Mouse (Mus musculus): Measurements from ENCODE around the gene Itsn2. TPM values are rescaled to one million over a fixed set of nuclear protein-coding genes. Genes with fewer than 3 reads are reported as not detected.
"Not testable (repeated sequence)": the region's sequence is repeated elsewhere in the genome, so short reads cannot be mapped to it uniquely, and the experiment has no call there.

Itsn2 gene
- total RNA-seq, 2 experiments from 2014 or later = 40.2 to 45.4 TPM

GRCm38 (mm10) chr12:4598666-4599428 is 6.4 kb downstream of the Itsn2 start:
- DNase-seq = no peak

DNA sequence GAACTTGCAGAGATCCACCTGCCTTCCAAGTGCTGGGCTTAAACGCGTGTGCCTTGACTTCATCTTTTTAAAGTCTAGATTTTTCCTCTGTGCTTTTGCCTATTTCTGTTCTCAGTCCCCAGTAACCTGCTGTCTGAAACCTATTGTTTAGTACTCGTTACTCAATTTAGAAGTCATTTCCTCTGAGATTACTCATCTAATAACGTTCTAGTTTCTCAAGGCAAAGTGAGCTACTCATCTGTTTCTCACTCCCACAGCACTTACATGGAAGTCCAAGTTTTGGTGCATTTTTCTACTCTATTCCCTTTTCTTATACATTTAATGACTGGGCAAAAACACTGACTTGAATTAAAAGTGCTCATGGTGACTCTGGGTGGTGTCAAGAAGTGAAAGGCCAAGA is 7.3 kb downstream of the Itsn2 start:
- no peak for DNase-seq

GRCm38 (mm10) chr12:4606625-4607024 is 14.2 kb downstream of the Itsn2 start:
- DNase-seq = no peak

DNA sequence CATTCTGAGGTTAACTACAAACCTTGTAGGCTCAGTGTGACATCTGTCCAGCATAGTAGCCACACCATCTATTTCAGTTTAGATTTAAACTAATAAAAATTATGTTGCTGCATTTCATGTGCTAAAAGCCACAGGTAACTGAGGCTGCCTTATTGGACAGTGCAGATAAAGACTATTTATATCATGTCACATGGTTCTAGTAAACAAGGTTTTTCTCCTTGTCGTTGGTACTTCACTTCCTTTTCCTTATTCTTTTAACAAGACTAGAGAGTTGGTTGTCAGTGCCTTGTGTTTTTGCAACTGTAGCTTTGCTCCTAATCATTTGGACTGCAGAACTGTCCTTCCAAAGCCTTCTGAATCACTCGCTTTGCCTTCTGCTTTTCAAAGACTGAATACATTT is 22.3 kb downstream of the Itsn2 start:
- DNase-seq = no peak

DNA sequence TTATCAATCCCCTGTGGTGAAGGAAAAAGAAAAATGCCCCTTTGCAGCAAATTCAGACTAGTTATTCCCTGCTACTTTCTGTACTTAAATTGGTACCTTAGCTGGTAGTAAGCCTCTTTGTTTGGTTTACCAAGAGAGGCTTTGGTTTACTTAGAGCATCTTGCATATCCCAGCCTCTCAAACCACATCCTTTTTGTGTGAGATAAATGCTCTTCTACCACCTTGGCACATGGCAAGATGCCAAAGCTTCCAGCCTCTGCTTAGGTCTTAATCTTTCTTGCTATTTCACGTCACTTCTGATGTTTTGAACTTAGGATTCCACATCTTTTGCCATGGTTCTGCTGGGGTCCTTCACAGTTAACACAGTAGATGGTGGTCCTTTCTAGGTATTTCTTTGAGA is 31.8 kb downstream of the Itsn2 start:
- peak; percentile 8 for DNase-seq

GRCm38 (mm10) chr12:4632957-4633356 is 40.5 kb downstream of the Itsn2 start:
- DNase-seq = no peak

GRCm38 (mm10) chr12:4638438-4638837 is 46.0 kb downstream of the Itsn2 start:
- DNase-seq = no peak

GRCm38 (mm10) chr12:4640737-4641136 is 48.3 kb downstream of the Itsn2 start:
- no peak for DNase-seq

DNA sequence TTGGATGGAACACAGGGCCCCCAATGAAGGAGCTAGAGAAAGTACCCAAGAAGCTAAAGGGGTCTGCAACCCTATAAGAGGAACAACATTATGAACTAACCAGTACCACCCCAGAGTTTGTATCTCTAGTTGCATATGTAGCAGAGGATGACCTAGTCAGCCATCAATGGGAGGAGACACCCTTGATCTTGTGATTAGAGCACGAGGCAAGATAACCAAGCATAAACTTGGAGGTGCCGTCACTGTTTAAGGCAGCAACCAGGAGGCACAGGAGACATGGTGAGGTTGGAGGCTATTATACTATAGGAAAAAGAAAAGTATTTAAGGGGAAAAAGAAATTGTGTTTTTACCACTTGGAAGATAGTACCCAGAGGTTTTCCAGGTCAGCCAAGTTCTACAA is 64.4 kb downstream of the Itsn2 start:
- DNase-seq = no peak

GRCm38 (mm10) chr12:4664929-4665674 is 72.7 kb downstream of the Itsn2 start:
- DNase-seq = no peak

- no peak for DNase-seq
Measured at GRCm38 (mm10) chr12:4665675-4666037, 73.2 kb downstream of the Itsn2 start.

DNA sequence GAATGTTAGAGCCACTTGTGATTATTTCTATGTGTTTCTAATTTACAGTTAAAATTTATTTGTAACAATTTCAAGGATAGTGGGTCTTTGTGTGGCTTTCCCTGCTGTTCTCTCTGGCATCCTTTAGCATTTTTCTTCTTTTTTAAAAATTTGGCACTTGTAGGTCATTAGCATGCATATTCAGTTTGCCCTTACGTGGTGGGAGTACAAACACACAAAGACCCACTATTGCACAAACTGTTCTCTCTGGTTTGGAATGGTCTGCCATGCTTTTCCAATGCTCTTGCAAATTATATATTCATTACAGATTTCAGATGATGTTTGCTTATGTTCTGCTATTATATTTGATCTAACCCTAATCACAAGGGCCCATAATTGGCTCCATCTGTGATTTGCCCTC is 83.9 kb downstream of the Itsn2 start:
- DNase-seq = no peak

- DNase-seq = no peak
Measured at GRCm38 (mm10) chr12:4679971-4680370, 87.5 kb downstream of the Itsn2 start.

DNA sequence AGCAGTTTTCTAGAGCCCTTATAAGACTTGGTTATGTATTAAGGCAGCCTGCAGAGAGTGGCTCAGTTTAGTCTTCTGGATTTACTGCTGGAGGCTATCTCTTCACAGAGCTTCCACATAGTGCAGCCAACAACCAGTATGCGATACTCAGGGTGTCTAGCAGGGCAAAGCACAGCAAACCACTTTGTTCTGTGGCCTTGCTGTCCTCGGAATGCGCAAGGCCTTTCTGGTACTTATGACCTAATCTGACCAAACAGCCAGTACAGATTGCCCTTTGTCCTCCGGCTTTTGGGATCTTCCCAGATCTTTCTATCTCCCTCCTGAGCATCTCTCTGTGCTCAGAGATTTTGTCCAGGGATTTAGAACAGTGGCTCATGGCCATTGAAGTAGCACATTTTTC is 93.0 kb downstream of the Itsn2 start:
- peak; percentile 29 for DNase-seq

- DNase-seq = no peak
Measured at GRCm38 (mm10) chr12:4688386-4688785, 95.9 kb downstream of the Itsn2 start.

DNA sequence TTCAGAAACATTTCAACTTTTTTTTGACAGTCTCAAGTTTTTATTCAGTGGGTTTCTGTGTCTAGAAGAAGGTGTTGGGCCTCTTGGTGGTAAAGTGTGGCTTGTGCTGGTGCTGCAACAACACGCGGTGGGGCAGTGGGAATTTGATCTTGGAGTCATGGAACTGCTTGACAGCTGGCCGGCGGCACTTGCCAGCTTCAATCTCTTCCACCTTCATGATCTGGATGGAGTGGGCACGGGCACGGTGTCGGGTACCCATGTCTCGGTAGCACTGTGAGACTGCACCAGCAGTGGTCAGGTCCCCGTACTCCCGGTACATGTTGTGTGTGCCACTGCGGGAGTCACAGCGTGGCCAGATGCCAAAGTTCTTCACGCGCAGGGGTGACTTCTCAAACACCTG is 96.9 kb downstream of the Itsn2 start:
- no peak for DNase-seq

DNA sequence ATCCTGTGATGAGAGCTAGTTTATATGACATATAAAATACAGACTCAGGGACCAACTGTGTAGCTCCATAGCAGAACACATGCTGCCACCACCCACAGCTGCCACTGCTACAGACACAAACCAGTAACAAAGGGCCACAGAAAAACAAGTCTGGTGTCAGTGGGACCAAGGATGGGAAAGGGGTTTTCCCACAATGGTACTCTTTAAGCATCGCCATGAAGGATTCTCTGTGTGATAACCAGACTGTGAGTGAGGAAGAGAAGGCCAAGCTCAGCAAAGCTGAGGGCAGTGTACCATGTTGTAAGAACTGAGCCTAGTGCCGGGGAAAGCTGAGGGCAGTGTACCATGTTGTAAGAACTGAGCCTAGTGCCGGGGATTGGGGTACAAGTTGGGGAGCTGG is 98.8 kb downstream of the Itsn2 start:
- no peak for DNase-seq

DNA sequence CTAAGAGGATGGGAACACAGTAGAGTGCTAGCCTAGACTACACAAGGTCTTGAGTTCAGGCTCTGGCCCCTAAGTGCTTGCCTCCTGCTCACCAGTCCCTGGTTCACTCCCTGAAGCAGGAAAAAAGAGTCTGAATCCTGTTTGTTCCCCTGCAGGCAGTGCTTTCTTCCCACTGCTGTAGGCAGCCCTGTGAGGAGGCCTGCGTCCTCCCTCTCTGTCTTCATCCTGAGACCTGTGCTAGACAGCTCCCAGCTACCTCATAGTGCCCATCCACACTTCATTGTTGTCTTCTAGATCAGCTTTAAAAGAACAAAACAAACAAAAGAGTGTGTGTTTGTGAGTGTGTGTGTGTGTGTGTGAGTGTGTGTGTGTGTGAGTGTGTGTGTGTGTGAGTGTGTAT is 102.1 kb downstream of the Itsn2 start:
- DNase-seq = no peak

DNA sequence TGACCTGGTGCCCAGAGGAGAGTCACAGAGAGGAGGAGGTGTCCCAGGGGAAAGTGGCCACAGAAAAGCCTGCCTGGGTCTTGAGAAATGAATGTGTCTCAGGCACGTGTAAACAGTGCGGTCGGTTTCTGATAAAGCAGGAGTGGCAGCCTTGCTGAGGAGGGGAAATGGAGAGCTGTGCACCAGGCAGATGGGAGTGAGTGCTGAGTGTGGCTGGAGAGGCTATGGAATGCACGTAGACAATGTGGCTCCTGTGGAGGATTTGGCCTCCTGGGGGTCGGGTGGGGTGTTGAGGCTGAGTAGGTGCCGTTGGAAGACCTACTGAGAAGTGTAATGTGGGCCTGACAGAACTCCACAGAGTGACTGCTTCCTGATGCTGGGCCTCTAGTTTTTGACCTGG is 113.2 kb downstream of the Itsn2 start:
- DNase-seq = not testable (repeated sequence)

DNA sequence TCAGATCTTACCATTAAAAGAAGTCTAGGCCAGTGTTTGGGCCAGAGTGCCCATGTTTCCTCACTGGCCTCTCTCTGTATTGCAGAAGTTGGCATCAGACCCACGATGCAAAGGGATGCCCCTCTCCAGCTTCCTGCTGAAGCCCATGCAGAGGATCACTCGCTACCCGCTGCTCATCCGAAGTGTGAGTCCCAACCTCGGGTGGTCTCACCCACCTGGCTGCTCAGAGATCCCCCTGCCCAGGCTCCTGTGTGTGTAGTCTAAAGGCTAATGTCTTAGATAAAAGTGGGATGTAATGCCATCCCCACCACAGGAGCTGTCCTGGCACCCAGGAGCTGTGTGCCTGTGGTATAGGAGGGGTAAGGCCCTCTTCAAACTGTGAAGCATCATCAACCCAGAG is 113.7 kb downstream of the Itsn2 start:
- no peak for DNase-seq

DNA sequence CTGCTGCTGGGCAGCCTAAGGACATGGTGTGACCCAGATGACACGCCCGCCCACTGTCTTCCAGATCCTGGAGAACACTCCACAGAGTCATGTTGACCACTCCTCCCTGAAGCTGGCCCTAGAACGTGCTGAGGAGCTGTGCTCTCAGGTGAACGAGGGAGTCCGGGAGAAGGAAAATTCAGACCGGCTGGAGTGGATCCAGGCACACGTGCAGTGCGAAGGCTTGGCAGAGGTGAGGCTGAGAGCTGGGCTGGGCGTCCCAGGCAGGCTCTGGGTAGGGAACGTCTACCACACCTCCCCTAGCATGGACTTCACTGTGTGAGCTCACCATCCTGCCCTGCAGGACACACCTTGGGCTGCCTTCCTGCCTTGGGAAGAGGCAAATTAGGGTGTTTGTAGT is 114.5 kb downstream of the Itsn2 start:
- no peak for DNase-seq

DNA sequence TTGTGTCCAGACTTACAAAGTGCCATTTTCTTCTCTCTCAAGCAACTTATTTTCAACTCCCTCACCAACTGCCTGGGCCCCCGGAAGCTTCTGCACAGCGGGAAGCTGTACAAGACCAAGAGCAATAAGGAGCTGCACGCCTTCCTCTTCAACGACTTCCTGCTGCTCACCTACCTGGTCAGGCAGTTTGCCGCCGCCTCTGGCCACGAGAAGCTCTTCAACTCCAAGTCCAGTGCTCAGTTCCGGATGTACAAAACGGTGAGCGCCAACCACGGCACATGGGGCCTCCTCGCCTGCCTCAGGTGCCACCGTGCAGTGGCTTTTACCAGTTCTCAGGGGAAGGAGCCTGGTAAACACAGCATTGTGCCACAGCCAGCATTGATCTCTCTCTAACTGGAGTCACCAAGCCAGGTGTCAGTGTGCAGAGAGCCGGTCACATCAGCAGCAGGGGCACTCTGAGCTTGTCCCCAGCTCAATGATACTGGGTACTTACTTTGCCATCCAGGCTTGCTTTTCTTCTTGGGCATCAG is 115.1 kb downstream of the Itsn2 start:
- no peak for DNase-seq

DNA sequence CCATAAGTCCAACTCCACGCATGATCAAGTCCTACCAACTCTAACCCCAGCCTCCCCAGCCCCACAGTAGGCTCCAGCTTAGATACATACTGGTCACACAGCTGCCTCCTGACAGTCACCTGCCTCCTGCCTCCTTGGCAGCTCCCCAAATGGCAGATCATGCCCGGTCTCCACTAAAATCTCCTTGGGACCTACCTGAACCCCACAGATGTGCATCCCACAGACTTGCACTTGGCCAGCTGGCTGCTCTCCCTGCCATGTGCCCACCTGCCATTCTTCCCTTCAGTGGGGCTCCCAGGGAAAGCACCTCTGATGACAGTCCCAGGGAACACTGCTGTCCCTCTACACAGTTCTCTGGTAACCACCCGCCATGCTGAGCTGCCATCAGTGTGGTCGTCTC is 115.9 kb downstream of the Itsn2 start:
- no peak for DNase-seq

Measured in adrenal gland, postnatal 10 days (tissue).